Mouse (Mus musculus) kidney, postnatal 4 days (tissue): ENCODE measurements around the gene Rph3al.

Experiments
- DNase-seq, 2 experiments: peaks; one replicate each; pipeline ENCODE4 v3.0.0; 2021; ENCODE audit warnings: mixed read lengths in 2 of 2

The Rph3al gene

DNA sequence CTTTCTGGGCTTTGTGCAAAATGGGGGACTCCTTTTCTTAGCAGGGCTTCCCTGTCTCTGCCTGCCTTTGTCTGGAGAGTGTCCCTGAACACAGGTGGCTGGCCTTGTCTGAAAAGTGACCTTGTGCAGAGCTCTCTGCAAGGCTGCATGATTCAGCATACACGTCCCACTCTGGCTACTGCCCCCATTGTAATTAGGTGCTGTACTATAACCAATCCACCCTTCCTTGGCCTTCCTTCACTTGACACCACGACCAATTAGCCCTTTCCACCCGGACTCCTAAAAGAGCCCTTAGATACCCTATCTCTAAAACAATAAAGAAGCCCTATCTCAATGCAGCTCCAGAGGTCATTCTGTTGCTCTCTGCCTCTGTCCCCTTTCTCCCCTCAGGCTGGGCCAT lies 10.6 kb upstream of the Rph3al start:
- no peak for DNase-seq

DNA sequence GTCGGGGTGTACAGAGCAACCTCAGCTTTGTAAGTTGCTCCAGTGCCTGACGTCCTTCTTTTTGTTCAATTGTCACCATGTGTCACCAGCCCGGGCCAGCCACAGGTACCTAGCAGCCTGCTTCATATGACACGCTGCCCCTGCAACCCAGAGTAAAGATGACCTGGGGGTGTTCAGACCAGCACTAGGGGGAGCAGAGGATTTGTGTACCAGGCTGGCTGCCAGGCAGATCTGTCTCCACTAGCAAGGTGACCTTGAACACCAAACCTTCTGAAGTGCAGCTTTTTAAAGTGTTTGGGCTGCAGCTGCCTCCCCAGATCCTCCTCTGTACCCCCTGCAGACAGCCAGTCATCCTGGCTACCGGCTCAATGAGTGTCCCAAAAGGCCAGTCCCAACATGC lies 9.0 kb upstream of the Rph3al start:
- no peak for DNase-seq

DNA sequence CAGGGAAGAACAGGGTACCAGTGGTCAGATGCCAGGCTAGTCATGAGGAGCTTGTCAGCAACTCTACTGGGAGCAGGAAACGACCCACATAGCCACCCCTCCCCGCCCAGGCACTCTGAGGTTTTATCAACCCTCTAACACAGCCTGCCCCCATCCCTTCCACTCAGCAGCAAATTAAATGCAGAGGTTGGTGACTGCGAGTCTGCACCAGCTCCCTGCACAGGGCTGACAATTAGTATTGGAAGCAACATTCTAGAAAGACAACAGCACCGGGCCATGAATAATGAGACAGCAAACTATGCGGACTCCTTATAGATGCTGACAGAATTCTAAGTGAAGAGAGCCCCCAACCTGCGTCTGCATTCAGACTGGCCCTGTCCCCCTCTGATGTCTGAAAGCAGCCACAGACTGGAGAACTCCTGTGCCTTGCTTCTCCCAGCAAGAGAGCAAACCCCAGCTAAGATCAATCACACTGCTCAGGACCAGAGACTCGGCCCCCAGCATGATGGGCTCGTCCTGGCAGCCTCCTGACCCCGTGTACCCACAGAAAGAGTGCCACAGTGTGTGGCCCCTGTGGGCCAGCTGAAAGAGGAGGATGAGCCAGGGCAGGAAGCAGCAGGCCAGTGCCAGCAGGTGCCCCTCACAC lies 7.7 kb upstream of the Rph3al start:
- no peak for DNase-seq

DNA sequence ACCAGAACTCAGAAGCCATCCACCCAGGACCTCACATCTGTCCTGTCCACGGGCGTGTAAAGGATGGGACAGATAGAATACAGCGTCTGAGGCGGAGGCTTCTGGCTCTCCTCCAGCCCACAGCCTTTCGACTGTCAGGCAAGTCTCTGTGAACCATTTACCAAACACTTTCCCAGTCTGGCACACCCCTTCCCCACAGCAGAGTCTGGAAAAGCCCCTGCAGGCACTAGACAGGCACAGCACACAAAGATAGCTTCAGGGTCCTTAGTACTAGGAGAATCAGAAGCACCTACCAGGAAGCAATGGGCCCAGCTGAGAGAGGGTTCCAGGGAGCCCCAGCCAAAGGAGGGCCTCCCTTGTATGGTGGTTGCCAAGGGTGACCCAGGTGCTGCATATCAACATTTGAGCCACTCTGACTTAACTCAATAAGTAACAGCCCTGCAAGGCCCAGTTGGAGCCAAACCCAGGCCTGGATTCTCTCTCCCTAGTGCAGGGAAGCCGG lies 808 bp downstream of the Rph3al start:
- peak; percentile 79 to 87 for DNase-seq

DNA sequence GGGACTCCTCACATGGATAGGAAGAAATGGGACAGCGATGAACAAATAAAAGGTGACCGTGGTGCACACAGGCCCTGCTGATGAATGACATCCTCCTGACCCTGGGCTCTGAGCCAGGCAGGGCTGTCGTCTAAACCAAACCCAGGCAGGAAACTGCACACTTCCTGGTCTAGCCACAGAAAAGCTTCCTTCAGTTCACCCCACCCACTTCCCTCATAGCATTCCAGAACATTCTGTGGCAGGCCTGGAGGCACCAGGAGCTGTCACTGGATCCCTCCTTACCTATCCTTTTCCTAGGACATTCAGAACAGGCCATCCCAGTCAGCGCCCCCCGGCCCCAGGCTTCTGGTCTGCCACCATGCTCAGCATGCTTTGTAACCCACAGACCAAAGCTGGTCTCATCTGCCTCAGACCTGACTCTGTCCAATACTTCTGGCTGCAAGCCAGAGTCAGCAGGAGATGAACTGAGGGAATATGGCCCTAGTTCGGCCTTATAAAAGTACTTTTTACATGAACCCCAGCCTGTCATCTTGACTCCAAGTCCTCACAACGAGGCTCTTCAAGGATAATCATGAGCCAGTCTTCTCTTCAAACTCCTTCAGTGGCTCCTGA lies 2.3 kb downstream of the Rph3al start:
- DNase-seq: peak; percentile 82 to 88

DNA sequence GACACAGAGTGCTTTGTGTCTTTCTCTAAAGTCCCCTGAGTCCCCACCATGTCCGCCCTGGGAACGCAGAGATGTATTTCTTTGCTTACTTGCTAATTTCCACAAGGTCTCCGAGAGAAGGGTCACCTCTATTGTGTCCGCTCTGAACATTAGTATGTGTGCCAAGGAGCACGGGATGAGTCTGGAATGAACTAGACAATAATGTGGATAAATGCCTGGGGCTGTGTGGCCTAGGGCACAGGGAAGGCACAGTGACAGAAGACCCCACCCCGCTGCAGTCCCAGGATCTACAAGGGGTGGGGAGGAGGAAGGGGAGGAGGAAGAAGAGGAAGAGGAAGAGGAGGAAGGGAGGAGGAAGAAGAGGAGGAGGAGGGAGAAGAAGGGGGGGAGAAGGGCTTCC lies 3.8 kb downstream of the Rph3al start:
- DNase-seq: no peak

DNA sequence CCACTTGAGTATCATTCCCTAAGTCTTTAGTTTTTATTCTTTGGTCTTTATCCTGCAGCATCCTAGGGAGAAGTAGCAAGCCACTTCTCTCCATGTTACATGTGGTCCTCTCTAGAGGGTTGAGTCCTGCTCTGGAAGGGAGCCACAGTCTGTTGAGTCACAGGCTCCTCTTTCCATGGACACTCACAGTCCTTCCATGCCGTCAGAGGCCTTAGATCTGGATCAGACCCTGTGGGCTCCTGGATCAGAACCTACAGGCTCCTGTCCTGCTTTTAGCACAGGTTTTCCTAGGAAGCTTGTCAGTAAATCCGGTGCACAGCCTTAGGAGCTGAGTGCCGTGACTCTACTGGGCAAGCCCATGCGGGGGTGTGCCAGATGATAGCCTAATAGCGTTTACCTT lies 4.9 kb downstream of the Rph3al start:
- DNase-seq: no peak

DNA sequence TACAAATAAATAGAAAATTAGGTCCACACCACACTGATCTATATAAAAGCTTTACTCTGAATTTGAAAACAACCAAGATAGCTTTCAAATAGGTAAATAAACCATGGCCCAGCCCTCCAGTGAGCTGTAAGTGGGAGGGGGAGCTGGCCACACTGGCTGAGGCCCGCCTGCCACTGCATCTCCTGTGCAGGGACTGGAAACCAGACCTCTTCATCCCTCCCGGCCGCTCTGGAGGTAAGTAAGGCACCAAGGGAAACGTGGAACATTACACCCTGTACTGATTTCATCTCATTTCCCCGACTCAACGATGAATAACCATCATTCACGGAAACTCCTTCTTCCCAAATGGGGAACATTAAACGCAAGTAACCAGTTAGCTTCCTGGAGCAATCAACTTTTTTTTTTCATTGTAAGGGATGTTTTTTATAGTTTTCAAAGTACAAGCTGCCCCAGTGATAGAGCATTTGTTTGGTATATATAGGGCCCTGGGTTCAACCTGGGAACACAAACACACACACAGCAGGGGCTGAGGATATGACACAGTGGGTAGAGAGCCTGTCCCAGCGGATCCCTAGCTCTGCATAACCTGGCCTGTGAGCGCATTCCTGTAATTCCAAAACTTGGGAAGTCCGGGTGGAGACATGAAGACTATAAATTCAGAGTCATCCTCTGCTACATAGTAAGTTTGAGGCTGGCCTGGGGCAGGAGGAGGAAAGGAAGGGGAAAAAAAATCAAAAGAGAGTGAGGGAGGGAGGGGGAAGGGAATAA lies 7.1 kb downstream of the Rph3al start:
- DNase-seq: no peak

DNA sequence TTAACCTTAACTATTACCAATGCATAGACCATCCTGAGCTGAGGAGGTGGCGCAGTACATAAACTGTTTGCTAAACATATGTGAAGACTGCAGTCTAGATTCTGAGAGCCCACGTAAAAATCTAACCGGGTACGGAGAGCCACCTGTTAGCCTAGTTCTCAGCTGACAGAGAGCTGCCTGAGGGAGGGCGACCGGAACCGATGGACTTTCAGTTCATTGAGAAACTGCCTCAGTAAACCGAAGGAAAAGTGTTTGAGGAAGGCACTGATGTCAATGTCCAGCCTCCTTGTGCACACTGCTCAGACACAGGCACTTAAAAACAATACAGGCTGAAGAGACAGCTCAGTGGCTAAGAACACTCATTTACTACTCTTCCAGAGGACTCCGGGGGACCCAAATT lies 8.0 kb downstream of the Rph3al start:
- DNase-seq: no peak

DNA sequence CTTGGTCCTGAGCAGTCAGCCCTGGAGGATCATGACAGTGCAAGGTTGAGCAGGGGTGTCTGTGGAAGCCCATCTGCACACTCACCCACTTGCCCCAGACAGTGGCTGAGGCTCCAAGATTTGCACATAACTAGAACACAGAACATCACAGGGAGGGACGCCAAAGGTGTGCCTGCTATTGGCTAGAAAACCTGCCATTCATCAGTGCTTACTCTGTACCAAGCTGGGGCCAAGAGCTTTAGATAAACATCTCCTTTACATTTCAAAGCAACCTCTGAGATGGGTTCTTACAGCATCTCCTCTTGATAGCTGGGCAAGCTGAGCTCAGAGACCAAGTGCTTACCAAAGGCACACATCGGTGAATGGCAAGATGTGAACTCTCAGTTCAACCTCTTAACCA lies 10.3 kb downstream of the Rph3al start:
- DNase-seq: no peak

DNA sequence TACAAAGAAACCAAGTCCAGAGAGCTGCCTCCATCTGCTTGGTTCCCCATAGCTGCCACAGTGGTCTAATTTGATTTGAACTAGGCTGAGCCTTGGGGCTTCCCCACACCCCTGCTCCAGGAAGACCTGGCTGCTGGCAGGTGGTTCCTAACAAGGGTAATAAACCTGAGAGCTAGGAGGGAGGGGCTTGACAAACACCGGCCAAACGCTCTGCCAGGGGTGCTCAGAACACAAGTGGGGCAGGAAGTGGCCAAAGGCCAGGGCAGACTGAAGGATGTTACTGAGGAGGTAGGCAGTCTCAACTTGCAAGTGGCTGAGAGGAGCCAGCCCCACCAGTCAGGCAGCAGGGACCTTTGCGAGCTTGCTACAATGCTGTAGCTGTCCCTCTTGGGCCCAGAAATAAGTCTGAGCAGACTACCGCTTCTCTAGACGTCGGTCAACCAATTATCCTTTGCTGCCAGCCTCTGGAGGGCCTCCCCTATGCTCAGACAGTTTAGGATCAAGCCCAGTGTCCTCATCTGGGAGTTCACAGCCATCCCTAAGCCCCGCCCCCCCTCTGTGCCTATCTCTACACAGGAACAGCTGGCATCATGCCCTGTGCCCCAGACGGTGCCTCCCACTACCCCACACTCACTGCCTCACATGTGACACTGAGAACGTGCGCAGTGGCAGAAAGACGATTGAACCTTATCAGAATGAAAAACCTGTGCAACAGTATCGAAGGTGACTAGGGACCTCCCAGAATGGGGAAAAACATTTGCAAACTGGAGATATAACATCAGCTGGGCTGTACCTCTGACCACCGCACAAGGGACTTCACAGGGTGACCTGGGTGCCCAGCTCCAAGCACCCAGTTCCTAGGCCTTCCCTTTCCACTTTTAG lies 11.6 kb downstream of the Rph3al start:
- peak; percentile 60 to 72 for DNase-seq

DNA sequence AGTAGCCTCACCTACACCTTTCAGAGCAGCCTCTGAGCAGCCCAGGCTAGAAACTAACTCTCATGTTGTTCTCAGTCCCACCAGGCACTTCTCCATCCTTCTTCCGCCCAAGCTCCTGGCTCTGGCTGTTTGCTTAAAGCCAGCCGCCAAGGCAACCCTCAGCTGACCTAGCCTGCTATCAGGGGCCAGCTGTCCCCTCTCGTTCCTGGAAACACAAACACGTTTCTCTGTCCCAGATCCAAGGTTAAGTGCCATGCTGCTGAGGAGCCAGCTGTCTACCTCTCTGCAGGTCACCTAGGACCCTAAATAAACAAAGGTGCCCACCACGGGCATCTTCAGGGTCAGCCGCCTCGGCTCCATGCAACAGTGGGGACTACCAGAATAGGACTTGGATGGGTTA lies 12.4 kb downstream of the Rph3al start:
- DNase-seq: no peak

DNA sequence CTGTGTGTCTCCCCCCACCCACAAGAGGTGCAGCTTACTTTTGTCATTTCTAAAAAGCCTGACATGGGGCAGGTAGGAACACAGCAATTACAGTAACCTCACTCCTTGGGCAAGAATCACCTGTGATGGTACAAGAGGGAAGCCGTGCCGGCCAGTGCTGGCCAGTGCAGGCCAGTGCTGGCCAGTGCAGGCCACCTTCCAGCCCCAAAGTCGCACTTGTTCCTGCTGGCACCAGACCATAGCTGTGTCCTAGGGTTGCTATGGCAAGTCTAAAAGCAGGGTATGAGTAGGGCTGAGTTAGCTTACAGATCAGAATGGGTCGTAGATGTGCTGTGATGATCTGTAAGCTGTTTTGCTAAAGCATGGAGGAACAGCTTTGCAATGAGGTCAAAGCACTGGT lies 15.5 kb downstream of the Rph3al start:
- DNase-seq: no peak

DNA sequence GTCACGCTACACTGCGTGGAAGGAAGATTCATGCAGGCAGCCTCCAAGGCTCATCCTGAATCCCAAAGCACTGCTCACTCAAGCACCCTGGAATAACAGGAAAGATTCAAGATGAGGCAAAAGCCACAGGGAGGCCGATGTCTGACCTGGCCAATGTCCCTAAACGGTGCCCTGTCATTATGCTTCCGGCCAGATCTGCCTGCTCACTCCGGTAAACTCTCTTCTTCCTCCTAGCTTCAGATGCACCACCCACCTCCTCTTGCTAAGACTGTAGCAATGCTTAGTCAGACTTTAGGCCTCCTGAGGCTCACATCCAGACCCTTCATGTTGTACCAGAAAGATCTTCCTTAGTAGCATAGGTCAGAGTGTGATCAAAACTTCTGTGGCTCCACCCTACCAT lies 19.1 kb downstream of the Rph3al start:
- DNase-seq: no peak

DNA sequence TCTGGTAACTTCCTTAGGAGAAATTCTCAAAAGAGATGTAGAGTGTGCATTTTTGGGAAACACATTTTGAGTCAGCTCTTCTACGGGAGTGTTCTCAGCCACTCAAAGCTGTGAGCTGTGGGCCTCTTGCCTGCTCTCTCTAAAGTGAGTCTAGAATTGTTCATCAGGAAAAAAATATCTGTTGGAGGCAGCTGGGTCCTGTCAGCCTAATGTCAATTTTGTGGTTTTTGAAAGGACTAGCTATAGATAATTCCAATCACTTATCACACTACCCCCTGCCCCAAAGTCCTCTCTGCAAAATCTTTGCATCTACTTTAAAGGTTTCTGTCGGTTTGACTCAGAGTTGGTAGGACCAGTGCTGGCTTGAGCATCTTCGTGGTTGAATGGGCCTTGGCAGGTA lies 20.9 kb downstream of the Rph3al start:
- DNase-seq: no peak

DNA sequence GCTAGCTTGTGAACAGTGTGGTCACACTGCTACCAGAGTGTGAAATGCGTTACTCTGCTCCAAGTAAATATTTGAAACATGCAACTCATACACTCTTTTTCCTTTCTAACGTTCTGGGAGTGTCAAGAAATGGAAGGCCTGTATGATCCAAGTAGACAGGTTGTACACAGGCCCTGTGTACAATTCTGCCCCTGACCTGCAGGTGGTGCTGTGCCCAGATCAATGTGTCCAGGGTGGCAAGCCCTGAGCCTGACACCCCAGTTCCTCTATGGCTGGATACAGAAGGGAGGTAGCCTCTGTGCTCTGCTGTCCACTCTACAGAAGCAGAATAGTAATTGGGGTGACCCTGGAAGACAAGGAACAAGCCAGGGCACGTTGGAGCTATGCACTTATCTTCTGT lies 24.3 kb downstream of the Rph3al start:
- peak; percentile 75 to 82 for DNase-seq

DNA sequence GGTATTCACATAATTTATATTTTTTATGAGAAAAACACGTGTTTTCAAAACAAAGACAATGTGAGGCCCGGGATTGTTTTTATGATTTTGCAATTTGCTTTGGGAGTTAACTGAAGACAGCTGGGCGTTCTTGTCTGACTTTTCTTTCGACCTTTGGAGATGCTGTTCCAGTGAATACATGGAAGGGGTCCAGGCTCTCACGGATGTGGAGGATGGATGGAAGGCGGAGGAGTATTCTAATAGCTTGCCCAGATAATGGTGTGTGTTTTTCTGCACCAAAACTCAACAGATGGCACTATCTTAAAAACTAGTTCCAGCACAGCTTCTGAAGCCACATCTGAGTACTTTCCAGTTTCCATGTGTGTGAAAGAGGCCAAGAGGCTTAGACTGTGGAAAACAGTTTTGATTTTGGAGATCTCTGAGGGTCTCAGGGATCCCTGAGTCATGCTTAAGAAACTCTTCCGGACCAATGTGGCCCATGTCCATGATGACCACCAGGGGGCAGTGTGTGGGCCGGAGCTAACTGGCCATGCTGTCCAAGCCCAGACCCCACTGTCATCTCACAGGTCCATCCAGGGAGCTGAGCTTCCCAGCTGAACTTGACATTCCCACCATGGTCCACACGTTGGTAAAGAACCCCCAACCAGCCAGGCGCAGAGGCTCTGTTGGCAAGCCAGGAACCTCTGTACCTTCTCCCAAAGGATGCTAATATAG lies 25.1 kb downstream of the Rph3al start:
- peak; percentile 84 to 88 for DNase-seq

DNA sequence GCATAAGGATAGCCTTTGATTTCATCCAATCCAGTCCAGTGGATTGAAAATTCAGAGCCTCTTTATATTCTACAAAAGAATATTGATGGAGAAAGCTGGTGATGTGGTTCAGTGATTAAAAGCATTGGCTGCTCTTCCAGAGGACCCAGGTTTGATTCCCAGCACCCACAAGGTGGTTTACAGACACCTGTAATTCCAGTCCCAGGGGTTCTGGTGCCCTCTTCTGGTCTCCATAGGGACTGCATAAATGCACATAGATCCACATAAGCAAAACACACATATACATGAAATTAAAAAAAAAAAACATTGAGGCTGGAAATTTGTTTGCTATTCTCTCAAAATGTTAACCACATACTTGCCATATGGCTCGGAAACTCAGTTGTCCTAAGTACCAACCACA lies 26.3 kb downstream of the Rph3al start:
- DNase-seq: no peak

DNA sequence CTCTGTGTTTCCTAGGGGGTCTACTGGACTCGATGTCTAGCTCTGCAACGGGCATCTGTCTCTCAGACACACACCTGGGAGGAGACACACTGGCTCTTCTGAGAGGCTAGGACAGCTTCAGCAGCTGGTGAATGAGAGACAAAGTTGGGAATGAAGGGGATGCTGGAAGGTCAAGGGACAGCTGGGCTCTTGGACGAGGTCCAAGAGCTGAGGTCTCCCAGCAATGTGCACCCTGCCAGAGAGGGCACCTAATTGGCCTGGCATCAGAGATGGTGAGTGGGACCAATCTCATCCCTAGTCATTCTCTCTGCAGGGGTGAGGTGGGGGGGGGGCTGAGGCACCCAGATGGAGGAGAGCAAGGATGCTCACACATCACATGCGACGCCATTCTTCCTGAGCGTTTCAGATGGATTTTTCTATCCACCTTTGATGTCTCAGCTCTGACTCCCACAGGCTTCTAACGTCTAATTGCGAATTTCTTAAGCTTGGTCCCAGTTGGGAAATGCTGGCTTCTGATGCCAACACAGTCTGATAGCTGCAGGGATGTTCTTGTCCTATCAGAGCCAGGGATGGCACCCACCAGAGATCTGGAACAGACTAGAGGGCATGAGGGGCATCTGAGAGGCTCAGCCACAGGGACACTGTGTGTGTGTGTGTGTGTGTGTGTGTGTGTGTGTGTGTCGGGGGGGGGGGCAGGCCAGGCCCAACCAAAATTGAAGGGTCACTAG lies 28.4 kb downstream of the Rph3al start:
- no peak for DNase-seq

DNA sequence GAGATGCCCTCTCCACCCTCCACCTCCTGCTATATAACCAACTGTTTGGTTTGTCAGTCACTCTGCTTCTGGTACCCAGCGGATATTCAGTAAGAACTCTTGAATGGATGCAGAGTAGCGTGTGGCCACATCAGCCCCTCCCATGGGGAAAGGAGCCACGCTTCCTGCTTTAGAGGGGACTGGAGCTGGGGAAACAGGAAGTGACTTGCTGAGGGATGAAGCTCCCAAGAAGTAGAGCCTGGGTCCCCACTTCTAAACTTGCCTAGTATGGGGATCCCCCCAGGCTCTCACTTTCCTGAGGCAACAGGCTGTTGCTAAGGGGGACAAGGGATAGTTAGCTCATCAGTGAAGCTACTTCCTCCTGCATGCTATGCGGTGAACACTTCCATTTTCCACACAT lies 30.8 kb downstream of the Rph3al start:
- DNase-seq: no peak

DNA sequence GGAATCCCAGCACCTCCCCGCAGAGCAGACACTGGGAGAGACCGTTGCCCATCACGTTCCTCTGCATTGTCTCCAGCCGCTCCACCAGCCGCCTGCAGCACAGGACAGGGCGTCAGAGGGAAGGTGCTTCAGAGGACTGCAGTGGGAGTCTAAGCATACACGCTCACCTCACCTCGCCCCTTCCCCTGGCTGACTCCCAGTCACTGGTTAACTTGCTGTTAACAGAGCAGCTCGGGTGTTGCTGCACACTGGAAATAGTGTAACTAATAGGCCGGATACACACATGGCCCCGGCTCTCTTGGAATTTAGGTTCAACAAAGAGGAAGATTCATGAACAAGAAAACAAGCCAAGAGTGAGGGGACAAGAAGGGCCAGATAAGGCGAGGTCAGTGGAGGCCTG lies 31.7 kb downstream of the Rph3al start:
- peak; percentile 66 to 77 for DNase-seq

DNA sequence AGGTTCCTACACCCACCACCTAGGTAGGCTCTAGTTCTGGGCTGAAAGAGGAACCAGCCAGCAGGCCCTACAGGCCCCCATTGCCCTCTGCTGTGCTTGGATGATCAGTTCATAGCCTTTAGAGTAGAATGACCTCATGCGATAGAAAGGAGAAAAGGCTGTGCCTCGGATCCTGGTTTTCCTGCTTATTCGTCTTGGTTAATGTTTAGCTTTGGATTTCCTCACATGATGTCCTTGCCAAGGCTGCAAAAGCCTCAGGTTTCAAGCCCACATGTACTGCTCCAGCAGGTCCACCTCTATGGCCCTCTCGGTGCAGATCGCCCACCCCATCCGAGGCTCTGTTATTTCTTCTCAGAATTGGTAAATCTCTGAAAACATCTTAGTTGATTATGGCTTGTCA lies 33.2 kb downstream of the Rph3al start:
- peak; percentile 48 to 61 for DNase-seq
